Mouse (Mus musculus) small intestine, adult 2 months (tissue): Measurements from ENCODE around the gene Olfml2a.

Experiments used
- CTCF ChIP-seq: fragments of 200-500 bp; IDR thresholded peaks from 2 replicates; pipeline ENCODE4 v1.5.1; 2012; ENCODE audit warnings: low read depth, mild to moderate bottlenecking, control low read depth, inconsistent platforms, low read length, moderate library complexity, mixed read lengths; ENCODE audit not compliant: insufficient replicate concordance, insufficient read length; ENCODE audit errors: extremely low read depth
- POLR2A ChIP-seq: fragments of 200-500 bp; IDR thresholded peaks from 2 replicates; pipeline ENCODE4 v1.6.1; 2012; ENCODE audit warnings: low read depth, mild to moderate bottlenecking, control low read depth, inconsistent platforms, low read length, moderate library complexity

DNA sequence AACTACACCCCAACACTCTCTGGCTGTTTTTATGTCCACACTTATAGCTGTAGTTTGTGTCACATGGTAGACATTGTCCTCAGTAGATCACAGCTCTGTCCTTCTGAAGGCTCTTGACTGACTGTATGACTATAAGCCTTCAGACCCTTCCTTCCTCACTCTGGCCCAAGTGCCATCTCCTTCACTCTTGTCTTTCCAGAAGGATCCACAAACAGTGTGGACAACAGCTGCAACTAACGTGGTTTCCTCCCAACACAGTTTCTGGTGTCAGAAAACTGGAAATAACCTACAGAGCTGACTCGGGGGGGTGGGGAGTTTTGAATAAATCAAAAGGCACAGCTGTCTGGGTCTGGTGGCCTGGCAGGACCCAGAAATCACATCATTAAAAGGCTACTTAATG lies 24.3 kb downstream of the Olfml2a start:
- TF ChIP-seq CTCF (no peak), POLR2A (no peak)
